Mouse (Mus musculus) large intestine, adult 2 months (tissue): Measurements from ENCODE around the gene Trappc2. TPM values are rescaled to one million over a fixed set of nuclear protein-coding genes. Genes with fewer than 3 reads are reported as not detected.

Experiments used
- polyA plus RNA-seq: library from polyadenylated mRNA; depleted of rRNA; stranded (reverse); fragments of >200 nt; gene quantifications from 2 replicates; pipeline ENCODE4 v1.2.3, GENCODE M21; 2012; rRNA removed

Trappc2 gene
- polyA plus RNA-seq, 1 experiment, result 2.1 TPM

Other genes with a start within 250 kb of the Trappc2 start
- 1.3 and 2.0 TPM in 2 replicates for gene Gpm6b, start 201.7 kb upstream of the Trappc2 start, polyA plus RNA-seq
- 0.97 and 1.3 TPM in 2 replicates for gene Ofd1, start 130 bp downstream of the Trappc2 start, polyA plus RNA-seq
- gene Rab9, start 39.3 kb downstream of the Trappc2 start, polyA plus RNA-seq, result 6.7 and 7.9 TPM in 2 replicates
- 0.55 and 1.1 TPM in 2 replicates for gene Tceanc, start 78.0 kb downstream of the Trappc2 start, polyA plus RNA-seq
- 0.07 and 0.08 TPM in 2 replicates for gene Egfl6, start 145.1 kb downstream of the Trappc2 start, polyA plus RNA-seq